Mouse (Mus musculus) heart, postnatal 25 days (tissue): ENCODE results near the gene Rex2. TPM values are rescaled to one million over a fixed set of nuclear protein-coding genes. Genes with fewer than 3 reads are reported as not detected.
"Not testable (repeated sequence)": the region's sequence is repeated elsewhere in the genome, so short reads cannot be mapped to it uniquely, and the experiment has no call there.

Source experiments
- DNase-seq: peaks from one replicate; pipeline ENCODE4 v3.0.0; 2022; ENCODE audit warnings: low spot score
- intact Hi-C: fragments of 180-260 bp; cut with DNase I; formaldehyde crosslinking; loops from one replicate; pipeline ENCODE4 v1.15.1; 2025
- total RNA-seq, 2 experiments: library from RNA; stranded (reverse); gene quantifications; 2 replicates each; pipeline ENCODE4 v1.2.3; 2021

Gene Rex2
- total RNA-seq, result under 1 TPM; 0.68 to 0.78 TPM

DNA sequence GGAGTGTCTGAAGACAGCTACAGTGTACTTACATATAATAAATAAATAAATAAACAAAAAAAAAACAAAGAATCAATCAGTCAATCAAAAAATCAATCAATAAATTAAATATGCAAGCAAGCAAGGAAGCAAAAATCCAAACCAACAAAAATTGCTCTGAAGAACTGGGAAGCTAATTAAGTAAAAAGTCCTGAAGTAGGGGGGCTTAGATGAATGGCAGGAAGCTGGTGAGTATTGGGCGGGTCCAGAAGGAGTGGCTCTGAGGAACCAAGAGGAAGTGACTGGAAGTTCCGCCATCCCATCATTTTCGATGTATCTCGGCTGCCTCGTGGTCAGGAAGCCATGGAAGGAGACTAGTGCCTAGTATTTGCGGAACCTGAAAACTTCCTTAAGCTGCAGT, at the start of gene Rex2:
Gene Rex2 (plus strand): TSS at position 301 of the 400 bp plus-strand sequence.
- DNase-seq, intact Hi-C loops: not testable (repeated sequence)

GRCm38 (mm10) chr4:146976581-146976980, 45.1 kb upstream of the Rex2 start:
- DNase-seq, intact Hi-C loops: not testable (repeated sequence)

GRCm38 (mm10) chr4:147018400-147018799, 3.2 kb upstream of the Rex2 start:
- intact Hi-C loops, DNase-seq: not testable (repeated sequence)

GRCm38 (mm10) chr4:147026374-147026773, 4.7 kb downstream of the Rex2 start:
- intact Hi-C loops, DNase-seq: not testable (repeated sequence)

- intact Hi-C loops, DNase-seq: not testable (repeated sequence)
Observed at GRCm38 (mm10) chr4:147031308-147032036, 9.8 kb downstream of the Rex2 start.

DNA sequence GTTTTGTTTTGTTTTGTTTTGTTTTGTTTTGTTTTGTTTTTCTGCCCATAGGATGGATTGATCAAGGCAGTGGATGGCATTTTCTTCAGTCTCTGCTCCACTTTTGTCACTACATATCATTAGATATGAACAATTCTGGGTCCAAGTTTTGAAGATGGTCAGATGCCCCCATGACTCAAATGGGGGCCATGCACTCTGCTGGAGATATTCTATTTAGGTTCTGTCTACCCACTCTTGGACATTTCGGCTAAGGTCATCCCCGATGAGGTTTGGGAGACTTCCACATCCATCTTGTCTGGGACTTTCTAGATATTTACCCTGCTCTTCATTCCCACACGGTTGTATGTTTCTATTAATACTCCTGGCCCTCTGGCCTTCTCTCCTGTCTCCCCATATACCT, 42.1 kb downstream of the Rex2 start:
- DNase-seq, intact Hi-C loops: not testable (repeated sequence)

DNA sequence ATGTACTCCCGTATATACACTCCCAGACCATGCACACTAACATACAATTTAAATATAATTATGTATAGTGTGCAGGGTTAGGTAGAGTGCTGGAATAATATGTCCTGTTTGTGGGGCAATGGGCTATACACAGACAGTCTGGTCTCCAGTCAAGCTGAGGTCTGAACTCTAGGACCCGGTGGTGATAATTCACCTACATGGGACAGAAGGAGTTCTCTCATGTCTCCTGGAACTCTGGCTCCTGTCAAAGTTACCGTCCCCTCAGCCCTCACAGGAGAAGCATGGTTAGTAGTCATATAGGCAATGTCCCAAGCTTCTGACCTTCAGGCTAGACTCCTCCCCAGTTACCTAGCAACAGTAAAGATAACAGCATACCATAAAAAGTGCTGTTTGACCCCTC, 44.2 kb downstream of the Rex2 start:
- intact Hi-C loops, DNase-seq: not testable (repeated sequence)

- DNase-seq, intact Hi-C loops: not testable (repeated sequence)
Observed at GRCm38 (mm10) chr4:147066380-147066779, 44.7 kb downstream of the Rex2 start.

DNA sequence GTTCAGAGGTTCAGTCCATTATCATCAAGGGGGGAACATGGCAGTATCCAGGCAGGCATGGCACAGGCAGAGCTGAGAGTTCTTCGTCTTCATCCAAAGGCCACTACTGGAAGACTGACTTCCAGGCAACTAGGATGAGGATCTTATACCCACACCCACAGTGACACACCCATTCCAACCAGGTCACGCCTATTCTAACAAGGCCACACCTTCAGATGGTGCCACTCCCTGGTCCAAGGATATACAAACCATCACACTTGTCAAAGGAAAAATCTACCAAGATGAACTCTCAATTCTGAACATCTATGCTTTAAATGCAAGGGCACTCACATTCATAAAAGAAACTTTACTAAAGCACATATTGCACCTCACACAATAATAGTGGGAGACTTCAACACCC, 74.0 kb downstream of the Rex2 start:
- DNase-seq, intact Hi-C loops: not testable (repeated sequence)

DNA sequence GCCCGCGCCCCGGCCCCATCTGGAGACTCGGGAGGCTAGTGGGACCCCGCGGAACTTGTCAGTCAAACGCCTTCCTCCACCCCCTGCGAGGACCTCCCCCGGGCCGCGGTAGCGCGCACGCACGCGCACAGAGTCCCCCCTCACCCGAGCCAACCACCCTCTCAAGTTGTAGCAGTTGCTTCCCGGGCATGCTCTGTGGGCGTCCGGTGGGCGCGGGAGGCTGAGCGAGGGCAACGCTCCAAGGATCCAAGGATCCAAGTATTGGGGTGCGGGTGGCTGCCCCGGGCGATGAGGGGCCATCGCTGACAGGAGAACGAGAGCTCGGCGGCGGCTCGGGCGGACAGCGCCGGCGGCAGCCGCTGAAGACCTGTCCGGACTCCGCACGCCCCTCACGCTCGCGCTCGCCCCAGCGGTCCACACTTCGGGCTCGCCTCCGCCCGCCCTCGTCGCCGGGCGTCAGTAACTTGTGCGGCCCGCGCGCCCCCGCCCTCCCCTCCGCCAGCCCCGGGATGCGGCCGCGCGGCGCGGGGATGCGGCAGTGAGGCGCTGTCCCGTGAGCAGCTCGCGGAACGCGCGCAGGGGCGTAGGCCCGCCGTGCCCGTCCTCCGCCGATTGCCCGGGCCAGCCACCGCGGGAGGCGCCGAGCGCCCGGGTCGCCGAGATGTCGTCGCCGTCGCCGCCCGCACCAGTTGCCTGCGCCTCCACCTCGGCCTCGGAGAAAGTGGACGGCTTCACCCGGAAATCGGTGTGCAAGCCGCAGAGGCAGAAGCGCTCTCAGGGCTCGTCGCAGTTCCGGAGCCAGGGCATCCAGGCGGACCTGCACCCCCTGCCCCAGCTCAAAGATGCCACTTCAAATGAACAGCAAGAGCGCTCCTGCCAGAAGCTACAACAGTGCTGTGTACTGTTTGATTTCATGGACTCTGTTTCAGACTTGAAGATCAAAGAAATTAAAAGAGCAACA, 80.3 kb downstream of the Rex2 start:
- DNase-seq, intact Hi-C loops: not testable (repeated sequence)

DNA sequence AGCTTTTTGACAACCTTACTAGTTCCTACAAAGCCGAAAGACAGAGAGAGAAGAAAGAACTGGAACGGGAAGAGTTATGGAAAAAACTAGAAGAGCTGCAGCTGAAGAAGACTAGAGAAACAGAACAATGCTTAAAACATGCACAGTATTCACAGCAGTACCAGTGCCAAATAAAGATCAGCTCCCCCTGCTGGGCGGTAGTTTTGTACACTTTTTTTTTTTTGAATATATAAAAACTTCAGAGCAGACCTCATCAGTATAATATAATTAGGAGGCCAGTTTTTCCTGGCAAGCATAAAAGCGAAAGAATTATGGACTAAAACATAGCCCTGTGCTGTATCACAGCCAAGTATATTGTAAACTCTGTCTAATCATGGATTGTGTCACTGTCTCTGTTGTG, 82.2 kb downstream of the Rex2 start:
- intact Hi-C loops, DNase-seq: not testable (repeated sequence)

Other genes with a start within 250 kb of the Rex2 start
- gene Gm21411, start 112.3 kb upstream of the Rex2 start, total RNA-seq, result not detected
- gene Zfp989, start 49.9 kb upstream of the Rex2 start, total RNA-seq, result not detected
- 1 to 10 TPM; 5.7 to 5.9 TPM for gene Zfp991, start 110.2 kb downstream of the Rex2 start, total RNA-seq